In genomic region chr8:13756982-13757804, GRCm38 (mm10) we compare ENCODE assay signal across 7 mouse cellular contexts. TPM values are rescaled to one million over a fixed set of nuclear protein-coding genes. Genes with fewer than 3 reads are reported as not detected.
DNase-seq lines count a peak whose midpoint lies in the region; ATAC-seq and TF ChIP-seq lines count a peak whose summit lies in the region.

TSS of gene Cdc16 (plus strand) at chr8:13757676.

- no peak for TF ChIP-seq CTCF in intestine, postnatal 0 days (IDR thresholded peaks at IDR 0.05; ENCODE audit: low read depth)
- TF ChIP-seq CTCF in small intestine, adult 2 months (IDR thresholded peaks at IDR 0.05; ENCODE audit: extremely low read depth, insufficient read length, insufficient replicate concordance, low read depth, low read length), result no peak

- H3K4me2 ChIP-seq in intestine, postnatal 0 days (replicated peaks; ENCODE audit: low read depth), result peak within 1 kb of the TSS; percentile 69
- H3K4me2 ChIP-seq in midbrain, embryonic 12.5 days (replicated peaks), result peak within 1 kb of the TSS; percentile 89

- DNase-seq in adrenal gland, adult 8-10 months, result peak; percentile 78
- peak; percentile 94 for DNase-seq in embryo, embryonic 9.5 days (ENCODE audit: extremely low spot score)
- no peak for DNase-seq in gonadal fat pad, adult 2 months (ENCODE audit: low read depth)
- DNase-seq in left cerebral cortex, postnatal 4 days, result peak; percentile 94

- ATAC-seq in intestine, postnatal 0 days, result peak; percentile 90
- ATAC-seq in midbrain, embryonic 12.5 days (ENCODE audit: low FRiP score, low read depth), result peak; percentile 95

- H3K9ac ChIP-seq in intestine, postnatal 0 days (ENCODE audit: low read depth, low read length), result peak within 1 kb of the TSS; percentile 90
- H3K9ac ChIP-seq in midbrain, embryonic 12.5 days (replicated peaks), result peak within 1 kb of the TSS; percentile 95

- no peaks in the 10 kb centered on the region for H3K9me3 ChIP-seq in intestine, postnatal 0 days (ENCODE audit: control insufficient read depth)
- H3K9me3 ChIP-seq in midbrain, embryonic 12.5 days, result no peaks in the 10 kb centered on the region

- intact Hi-C loops in left cerebral cortex, postnatal 4 days (cut with DNase I), result no loop called here

- no peaks in the 10 kb centered on the region; the same call in 1 of the 2 replicates for H3K4me1 ChIP-seq in intestine, postnatal 0 days (replicated peaks; ENCODE audit: control insufficient read depth, insufficient read depth, low read length)
- H3K4me1 ChIP-seq in midbrain, embryonic 12.5 days, result peaks cover 18% of the 10 kb centered on the region
- peaks cover 11% of the 10 kb centered on the region for H3K4me1 ChIP-seq in small intestine, adult 2 months (ENCODE audit: control insufficient read depth, insufficient read depth, insufficient read length, low read length)

- WGBS in intestine, postnatal 0 days, result 3% methylated on average over 40 of the region's 40 CpGs
- 9% methylated on average over 40 of the region's 40 CpGs for WGBS in midbrain, embryonic 12.5 days
- WGBS in small intestine, adult 2 months, result 4% methylated on average over 40 of the region's 40 CpGs

- peak within 1 kb of the TSS; percentile 96 for H3K4me3 ChIP-seq in intestine, postnatal 0 days (ENCODE audit: low read depth, low read length)
- peak within 1 kb of the TSS; percentile 99 for H3K4me3 ChIP-seq in midbrain, embryonic 12.5 days
- peak within 1 kb of the TSS; percentile 77 for H3K4me3 ChIP-seq in small intestine, adult 2 months (ENCODE audit: low read depth, low read length)

- H3K27me3 ChIP-seq in intestine, postnatal 0 days (replicated peaks; ENCODE audit: control insufficient read depth, insufficient read depth, low read length), result no peaks in the 10 kb centered on the region
- no peaks in the 10 kb centered on the region for H3K27me3 ChIP-seq in midbrain, embryonic 12.5 days
- H3K27me3 ChIP-seq in small intestine, adult 2 months (ENCODE audit: control insufficient read depth, insufficient read depth, low read length), result no peaks in the 10 kb centered on the region

- H3K27ac ChIP-seq in intestine, postnatal 0 days (ENCODE audit: low read depth, low read length), result peak within 1 kb of the TSS; percentile 90
- H3K27ac ChIP-seq in midbrain, embryonic 12.5 days (replicated peaks), result peak within 1 kb of the TSS; percentile 73
- peak within 1 kb of the TSS; percentile 60 for H3K27ac ChIP-seq in small intestine, adult 2 months (ENCODE audit: insufficient read depth, low read depth, low read length)

- H3K36me3 ChIP-seq in intestine, postnatal 0 days (ENCODE audit: control insufficient read depth, insufficient read depth), result peaks cover 16% of the 10 kb centered on the region
- peaks cover 19% of the 10 kb centered on the region for H3K36me3 ChIP-seq in midbrain, embryonic 12.5 days
- peaks cover 10% of the 10 kb centered on the region for H3K36me3 ChIP-seq in small intestine, adult 2 months (ENCODE audit: control insufficient read depth, insufficient read depth, low read length)

- peak; percentile 49; the same call in 1 of the 2 replicates for TF ChIP-seq POLR2A in small intestine, adult 2 months (IDR thresholded peaks at IDR 0.05; ENCODE audit: low read depth, low read length)

RNA-seq across cellular contexts. Expression of gene Cdc16, which starts in this region (rescaled TPM):
- total RNA-seq in adrenal gland, adult 8-10 months (2022), result 10 to 100 TPM; 57.9 to 64.6 (median 61.9) TPM
- polyA plus RNA-seq in gonadal fat pad, adult 2 months (2012; rRNA removed), result 41.7 and 43.7 TPM in 2 replicates
- 38.3 and 40.8 TPM in 2 replicates for polyA plus RNA-seq in intestine, postnatal 0 days (2015; fragmentation: Nextera tagmentation; extraction: Ambion mirVana)
- total RNA-seq in left cerebral cortex, postnatal 4 days (2021), result 10 to 100 TPM; 70.1 to 76.1 TPM
- polyA plus RNA-seq in midbrain, embryonic 12.5 days (2016; fragmentation: Nextera tagmentation; extraction: Ambion mirVana), result 212 and 224 TPM in 2 replicates
- 10.4 and 17.5 TPM in 2 replicates for polyA plus RNA-seq in small intestine, adult 2 months (2012; rRNA removed)
